In the genomic region with DNA sequence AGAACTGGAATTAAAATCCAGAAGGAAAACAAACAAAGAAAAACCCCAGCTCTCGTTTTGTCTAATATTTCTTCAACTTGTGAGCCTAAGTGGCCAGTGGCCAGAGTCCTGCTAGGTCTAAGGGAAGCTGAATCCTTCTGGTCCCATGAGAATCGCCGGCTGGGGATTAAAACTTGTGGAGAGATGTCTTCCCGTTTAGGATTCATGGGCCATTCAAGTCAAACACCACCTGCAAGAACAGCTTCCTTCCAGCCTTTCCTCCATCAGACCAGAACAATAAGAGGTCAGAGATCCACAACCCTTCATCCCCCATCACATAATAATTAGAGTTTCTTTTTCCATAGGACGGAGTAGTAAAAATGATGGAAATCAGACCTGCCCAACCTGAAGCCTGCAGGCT, we compare ENCODE assay signal across 18 mouse cellular contexts. TPM values are rescaled to one million over a fixed set of nuclear protein-coding genes. Genes with fewer than 3 reads are reported as not detected.
DNase-seq lines count a peak whose midpoint lies in the region; ATAC-seq and TF ChIP-seq lines count a peak whose summit lies in the region.
"Had no signal": no experiment of that assay in that cellular context is flagged by ENCODE, and none has a peak within 500 bp of the region (broad histone marks: within the 10 kb centered on the region; RNA-seq: fewer than 3 reads in every experiment).

No protein-coding gene starts in this region.

- no peaks in the 10 kb centered on the region for H3K27me3 ChIP-seq in heart, postnatal 0 days (ENCODE audit: control insufficient read depth, insufficient read depth, low read length)
- H3K27me3 ChIP-seq in cerebellum, adult 2 months (ENCODE audit: control insufficient read depth, insufficient read depth, low read length), result no peaks in the 10 kb centered on the region
- H3K27me3 ChIP-seq: forebrain, embryonic 13.5 days; hindbrain, embryonic 15.5 days had no signal

- ATAC-seq in heart, postnatal 0 days (ENCODE audit: insufficient read depth, low read depth), result no peak
- ATAC-seq: forebrain, embryonic 13.5 days; forebrain, postnatal 0 days; intestine, embryonic 16.5 days had no signal

- H3K36me3 ChIP-seq in heart, postnatal 0 days (replicated peaks; ENCODE audit: control insufficient read depth, insufficient read depth, low read length), result no peaks in the 10 kb centered on the region
- H3K36me3 ChIP-seq: hindbrain, embryonic 15.5 days had no signal

- TF ChIP-seq EP300 in heart, postnatal 0 days (IDR thresholded peaks at IDR 0.05; ENCODE audit: low read depth), result peak; percentile 70

- peak; percentile 45 for DNase-seq in gastrocnemius, postnatal 14 days
- DNase-seq in gastrocnemius, adult 18-20 months (ENCODE audit: low spot score), result no peak
- DNase-seq in heart, adult 9 months (ENCODE audit: low spot score in 2 of 2), result peak; percentile 63 to 75
- no peak for DNase-seq in heart, postnatal 25 days (ENCODE audit: low spot score)
- DNase-seq in heart, postnatal 0 days (ENCODE audit: low spot score), result no peak
- no peak for DNase-seq in layer of hippocampus, postnatal 10 days (ENCODE audit: low spot score in 2 of 2)
- DNase-seq in cerebellum, adult 2 months, result no peak
- DNase-seq: adrenal gland, postnatal 14 days; cerebellum, adult 11-12 months; cerebellum, postnatal 10 days; forebrain, postnatal 0 days; gastrocnemius, postnatal 10 days; kidney, adult 9 months had no signal

- no peaks in the 10 kb centered on the region for H3K9me3 ChIP-seq in heart, postnatal 0 days (replicated peaks; ENCODE audit: control insufficient read depth, low read length)
- H3K9me3 ChIP-seq: embryonic facial prominence, embryonic 10.5 days; forebrain, embryonic 13.5 days; hindbrain, embryonic 15.5 days had no signal

- no peak overlapping the region for H3K4me2 ChIP-seq in heart, postnatal 0 days (ENCODE audit: low read depth, low read length)
- H3K4me2 ChIP-seq: forebrain, embryonic 13.5 days; hindbrain, embryonic 15.5 days had no signal

- H3K9ac ChIP-seq in heart, postnatal 0 days (replicated peaks; ENCODE audit: low read depth, low read length), result no peak overlapping the region
- H3K9ac ChIP-seq: forebrain, embryonic 13.5 days; forebrain, postnatal 0 days; hindbrain, embryonic 15.5 days had no signal

- H3K27ac ChIP-seq in heart, postnatal 0 days (ENCODE audit: low read depth), result no peak overlapping the region
- no peak overlapping the region for H3K27ac ChIP-seq in cerebellum, adult 2 months (ENCODE audit: insufficient read depth, low read length)
- H3K27ac ChIP-seq: embryonic facial prominence, embryonic 10.5 days; forebrain, embryonic 13.5 days; hindbrain, embryonic 15.5 days had no signal

- WGBS in heart, postnatal 0 days, result 61% methylated on average over 5 of the region's 5 CpGs
- WGBS in cerebellum, adult 2 months, result 80% methylated on average over 5 of the region's 5 CpGs

- TF ChIP-seq CTCF in heart, postnatal 0 days (IDR thresholded peaks at IDR 0.05; ENCODE audit: low read depth), result no peak
- TF ChIP-seq CTCF in cerebellum, adult 2 months (IDR thresholded peaks at IDR 0.05; ENCODE audit: borderline replicate concordance, insufficient read depth, low read depth, low read length), result no peak

- H3K4me3 ChIP-seq in heart, postnatal 0 days (ENCODE audit: low read depth, low read length), result no peak overlapping the region
- H3K4me3 ChIP-seq in cerebellum, adult 2 months (replicated peaks; ENCODE audit: insufficient read depth, low read depth, low read length), result no peak overlapping the region
- H3K4me3 ChIP-seq: embryonic facial prominence, embryonic 10.5 days; forebrain, embryonic 13.5 days; hindbrain, embryonic 15.5 days had no signal

- peaks cover 22% of the 10 kb centered on the region; the same call in 1 of the 2 replicates for H3K4me1 ChIP-seq in heart, postnatal 0 days (ENCODE audit: control insufficient read depth, insufficient read depth)
- H3K4me1 ChIP-seq in cerebellum, adult 2 months (ENCODE audit: control insufficient read depth, insufficient read depth, low read length), result peaks cover 5% of the 10 kb centered on the region; the same call in 1 of the 2 replicates
- H3K4me1 ChIP-seq: forebrain, embryonic 13.5 days; hindbrain, embryonic 15.5 days had no signal

- intact Hi-C loops in gastrocnemius, postnatal 14 days (cut with DNase I; ENCODE audit: low total_unique reads), result no loop called here
- intact Hi-C loops in heart, postnatal 25 days (cut with DNase I), result loop anchor here (5.0 kb wide), 2 partner anchors 33 to 72 kb away; partner anchors contain the start of genes Fbn1 and Gm9913

- TF ChIP-seq POLR2A in cerebellum, adult 2 months (IDR thresholded peaks at IDR 0.05; ENCODE audit: borderline replicate concordance, insufficient read depth, low read length), result no peak

RNA-seq across cellular contexts. Expression of gene Gm9913, which starts 30.2 kb away (rescaled TPM):
- under 1 TPM; 0.16 to 0.18 TPM for total RNA-seq in gastrocnemius, postnatal 14 days (2021)
- under 1 TPM in 1 of 2 experiments, not detected in 1; 0.09 TPM for total RNA-seq in gastrocnemius, adult 18-20 months (2021)
- under 1 TPM; 0.08 to 0.42 TPM for total RNA-seq in heart, postnatal 25 days (2021)
- total RNA-seq in heart, postnatal 0 days (2014; rRNA removed; ENCODE audit: low replicate concordance), result not detected in 2 replicates
- polyA plus RNA-seq in heart, postnatal 0 days (2015; fragmentation: Nextera tagmentation; extraction: Ambion mirVana), result 0.42 and 0.51 TPM in 2 replicates
- under 1 TPM; 0.16 to 0.22 TPM for total RNA-seq in layer of hippocampus, postnatal 10 days (2021)
- 0.03 and 0.05 TPM in 2 replicates for polyA plus RNA-seq in cerebellum, adult 2 months (2012; rRNA removed)
- total RNA-seq: MEL had no signal
- polyA plus RNA-seq: forebrain, embryonic 13.5 days had no signal

RNA-seq across cellular contexts. Expression of gene Fbn1, which starts 33.1 kb away (rescaled TPM):
- total RNA-seq in gastrocnemius, postnatal 14 days (2021), result 100 to 1,000 TPM; 159 to 223 TPM
- 10 to 100 TPM; 27.7 to 33.8 TPM for total RNA-seq in gastrocnemius, adult 18-20 months (2021)
- 10 to 100 TPM; 74.5 to 83.0 TPM for total RNA-seq in heart, postnatal 25 days (2021)
- total RNA-seq in heart, postnatal 0 days (2014; rRNA removed; ENCODE audit: low replicate concordance), result 101 and 127 TPM in 2 replicates
- polyA plus RNA-seq in heart, postnatal 0 days (2015; fragmentation: Nextera tagmentation; extraction: Ambion mirVana), result 11.7 and 12.7 TPM in 2 replicates
- total RNA-seq in layer of hippocampus, postnatal 10 days (2021), result 10 to 100 TPM; 10.3 to 13.2 TPM
- 1.1 and 1.2 TPM in 2 replicates for polyA plus RNA-seq in cerebellum, adult 2 months (2012; rRNA removed)
- total RNA-seq: MEL had no signal

Comparison
In these comparisons a context has a peak if more than half of its experiments do, and no peak if none do; other contexts are left out.
1. DNase-seq: peak in gastrocnemius, postnatal 14 days (single experiment) and heart, adult 9 months (2 of 2); none in gastrocnemius, adult 18-20 months (single experiment), heart, postnatal 25 days (single experiment), heart, postnatal 0 days (single experiment), layer of hippocampus, postnatal 10 days (0 of 2) and cerebellum, adult 2 months (0 of 2).